Mouse (Mus musculus): ENCODE data around the gene Bbip1. TPM values are rescaled to one million over a fixed set of nuclear protein-coding genes. Genes with fewer than 3 reads are reported as not detected.

Gene Bbip1
- polyA plus RNA-seq, 1 experiment from 2014 or later = 126 TPM

DNA sequence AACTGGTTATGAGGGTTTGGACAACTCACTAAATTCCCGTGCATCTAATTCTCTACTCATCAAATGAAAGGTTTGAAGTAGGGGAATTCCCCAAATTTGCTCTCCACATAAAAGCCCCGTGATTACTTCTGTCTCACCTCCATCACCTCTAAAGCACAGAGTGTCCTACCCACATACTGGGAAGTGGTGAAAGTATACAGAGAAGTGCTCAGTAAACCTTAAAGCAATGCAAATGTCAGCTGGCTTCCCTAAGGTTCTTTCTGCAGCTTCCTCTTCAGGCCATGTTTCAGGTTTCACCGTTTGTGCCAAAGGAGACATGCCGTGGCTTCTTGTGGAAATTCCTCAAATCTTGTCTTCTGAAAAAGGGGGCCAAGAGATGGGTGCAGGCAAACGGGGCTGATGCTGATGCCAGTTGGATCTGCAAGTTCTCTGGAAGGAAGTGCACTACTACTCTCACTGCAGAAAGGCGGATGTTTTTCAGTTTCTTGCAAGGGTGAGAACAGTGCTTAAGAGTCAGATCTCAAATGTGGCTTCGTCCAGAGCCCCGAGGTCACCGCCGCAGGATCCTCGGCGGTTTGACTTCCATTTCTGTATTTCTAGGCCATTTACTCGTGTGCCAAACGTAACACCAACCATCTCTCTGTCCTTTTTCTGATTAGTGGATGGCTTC lies 44.4 kb downstream of the Bbip1 start:
- Histone ChIP-seq H3K4me2 (ENCODE audit: low read depth) (no peak overlapping the region), H3K9ac (ENCODE audit: low read length) (no peak overlapping the region), H3K9me3 (ENCODE audit: control insufficient read depth, low read length) (no peaks in the 10 kb centered on the region), H3K27me3 (ENCODE audit: control insufficient read depth, insufficient read depth, low read length) (no peaks in the 10 kb centered on the region), H3K36me3 (ENCODE audit: control insufficient read depth, insufficient read depth, low read length) (no peaks in the 10 kb centered on the region), H3K27ac (ENCODE audit: low read depth, low read length) (no peak overlapping the region), H3K4me3 (ENCODE audit: low read depth, low read length) (no peak overlapping the region), H3K4me1 (ENCODE audit: control insufficient read depth, insufficient read depth, low read length) (no peaks in the 10 kb centered on the region)
- DNase-seq (ENCODE audit: low spot score) (no peak), ATAC-seq (ENCODE audit: insufficient read depth, low FRiP score, low TSS enrichment) (no peak)
- 82% methylated on average over 14 of the region's 14 CpGs for WGBS

DNA sequence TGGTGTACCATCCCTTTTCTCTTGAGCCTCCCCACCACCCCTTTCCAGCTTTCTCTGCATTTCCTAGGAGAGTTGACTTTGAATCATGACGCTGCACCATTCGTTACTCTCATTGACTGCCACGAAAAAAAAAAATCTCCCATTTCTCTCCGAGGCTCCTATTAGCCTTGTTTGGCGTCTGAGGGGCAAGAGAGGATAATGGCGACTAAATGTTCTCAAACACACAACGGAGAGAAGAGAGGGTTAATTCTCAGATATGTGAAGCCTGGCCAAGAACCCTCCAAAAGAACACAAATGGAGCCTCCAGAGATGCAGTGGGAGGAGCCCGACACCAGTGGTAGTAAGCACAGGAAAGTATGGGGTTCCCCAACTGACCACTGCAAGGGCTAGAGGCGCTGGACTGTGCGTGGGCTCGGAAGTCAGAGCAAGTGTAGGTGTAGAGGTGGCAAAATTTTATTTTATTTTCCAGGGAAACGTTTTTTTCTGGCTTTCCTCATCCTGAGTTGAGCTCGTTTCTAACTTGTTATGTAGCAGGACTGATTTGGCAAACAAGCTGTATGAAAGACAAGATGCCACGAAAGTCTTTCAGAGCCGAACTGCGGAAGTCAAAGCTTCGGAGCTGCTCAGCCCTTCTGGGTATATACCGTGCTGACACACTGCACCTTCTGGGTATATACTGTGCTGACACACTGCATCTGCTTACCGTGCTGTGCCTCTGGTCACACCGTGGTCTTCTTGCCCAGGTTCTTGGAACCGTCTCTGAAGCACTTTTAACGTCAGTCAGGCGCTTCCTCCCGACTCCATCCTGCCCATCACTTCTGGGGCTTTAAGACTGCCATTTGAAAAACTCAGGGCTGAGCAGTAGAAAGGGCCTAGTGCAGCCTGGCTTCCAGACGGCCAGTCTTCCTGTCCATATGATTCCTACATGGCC lies 45.2 kb downstream of the Bbip1 start:
- Histone ChIP-seq H3K9ac (ENCODE audit: low read length) (no peak overlapping the region), H3K4me1 (ENCODE audit: control insufficient read depth, insufficient read depth, low read length) (no peaks in the 10 kb centered on the region), H3K9me3 (ENCODE audit: control insufficient read depth, low read length) (no peaks in the 10 kb centered on the region), H3K36me3 (ENCODE audit: control insufficient read depth, insufficient read depth, low read length) (no peaks in the 10 kb centered on the region), H3K27ac (ENCODE audit: low read depth, low read length) (no peak overlapping the region), H3K27me3 (ENCODE audit: control insufficient read depth, insufficient read depth, low read length) (no peaks in the 10 kb centered on the region), H3K4me2 (ENCODE audit: low read depth) (no peak overlapping the region), H3K4me3 (ENCODE audit: low read depth, low read length) (no peak overlapping the region)
- DNase-seq (ENCODE audit: low spot score) (no peak), ATAC-seq (ENCODE audit: insufficient read depth, low FRiP score, low TSS enrichment) (no peak)
- 85% methylated on average over 25 of the region's 25 CpGs for WGBS

DNA sequence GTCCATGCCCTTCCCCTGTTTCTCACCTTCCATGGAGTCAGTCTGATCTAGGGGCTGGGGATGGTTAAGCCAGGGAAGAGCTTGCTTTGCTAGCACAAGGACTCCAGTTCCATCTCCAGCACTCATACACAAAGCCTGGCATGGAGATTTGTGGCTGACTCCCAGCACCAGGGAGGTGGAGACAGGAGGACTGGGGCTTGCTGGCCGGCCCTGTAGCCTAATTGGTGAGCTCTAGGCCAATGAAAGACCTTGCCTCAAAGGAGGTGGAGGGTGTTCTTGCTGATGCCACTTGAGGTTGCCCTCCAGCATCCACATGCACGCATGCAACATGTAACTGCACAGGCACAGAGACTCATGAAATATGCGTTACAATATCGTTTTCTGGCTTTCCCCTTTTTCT lies 45.9 kb downstream of the Bbip1 start:
- H3K9ac ChIP-seq (ENCODE audit: low read length) = no peak overlapping the region
- no peak for ATAC-seq (ENCODE audit: insufficient read depth, low FRiP score, low TSS enrichment)
- 85% methylated on average over 4 of the region's 4 CpGs for WGBS

DNA sequence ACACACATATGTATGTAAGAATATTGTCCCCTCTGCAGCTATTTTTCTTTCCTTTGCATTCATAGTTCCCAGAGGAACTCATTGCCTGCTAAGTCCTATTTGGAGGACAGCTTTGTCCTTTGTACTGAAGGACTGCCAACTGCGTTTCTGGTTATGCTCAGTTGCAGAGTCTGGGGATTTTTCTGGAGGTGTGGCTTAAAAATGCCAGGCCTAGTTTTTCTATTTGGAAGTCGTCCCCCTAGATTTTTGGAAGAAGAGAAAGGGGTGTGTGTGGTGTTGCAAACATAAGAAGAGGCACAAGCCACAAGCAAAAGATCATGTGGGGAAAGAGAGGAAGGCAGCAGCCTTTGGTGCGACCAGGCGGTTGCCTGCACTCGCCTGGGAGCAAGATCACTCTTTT lies 46.4 kb downstream of the Bbip1 start:
- H3K27me3 ChIP-seq (ENCODE audit: control insufficient read depth, insufficient read depth, low read length) = no peaks in the 10 kb centered on the region
- H3K9ac ChIP-seq (ENCODE audit: low read length) = no peak overlapping the region
- no peak for DNase-seq (ENCODE audit: low spot score)
- no peaks in the 10 kb centered on the region for H3K9me3 ChIP-seq (ENCODE audit: control insufficient read depth, low read length)
- H3K36me3 ChIP-seq (ENCODE audit: control insufficient read depth, insufficient read depth, low read length) = no peaks in the 10 kb centered on the region
- no peak for ATAC-seq (ENCODE audit: insufficient read depth, low FRiP score, low TSS enrichment)
- H3K27ac ChIP-seq (ENCODE audit: low read depth, low read length) = no peak overlapping the region
- no peak overlapping the region for H3K4me2 ChIP-seq (ENCODE audit: low read depth)
- no peak overlapping the region for H3K4me3 ChIP-seq (ENCODE audit: low read depth, low read length)
- WGBS = 89% methylated on average over 5 of the region's 5 CpGs
- H3K4me1 ChIP-seq (ENCODE audit: control insufficient read depth, insufficient read depth, low read length) = no peaks in the 10 kb centered on the region

More for the DNA sequence above, 45.9 kb downstream of the Bbip1 start:
- Histone ChIP-seq H3K9me3 (ENCODE audit: control insufficient read depth, low read length) (no peaks in the 10 kb centered on the region), H3K27me3 (ENCODE audit: control insufficient read depth, insufficient read depth, low read length) (no peaks in the 10 kb centered on the region), H3K36me3 (ENCODE audit: control insufficient read depth, insufficient read depth, low read length) (no peaks in the 10 kb centered on the region), H3K4me3 (ENCODE audit: low read depth, low read length) (no peak overlapping the region), H3K27ac (ENCODE audit: low read depth, low read length) (no peak overlapping the region), H3K4me1 (ENCODE audit: control insufficient read depth, insufficient read depth, low read length) (no peaks in the 10 kb centered on the region), H3K4me2 (ENCODE audit: low read depth) (no peak overlapping the region)
- DNase-seq (ENCODE audit: low spot score) = no peak

DNA sequence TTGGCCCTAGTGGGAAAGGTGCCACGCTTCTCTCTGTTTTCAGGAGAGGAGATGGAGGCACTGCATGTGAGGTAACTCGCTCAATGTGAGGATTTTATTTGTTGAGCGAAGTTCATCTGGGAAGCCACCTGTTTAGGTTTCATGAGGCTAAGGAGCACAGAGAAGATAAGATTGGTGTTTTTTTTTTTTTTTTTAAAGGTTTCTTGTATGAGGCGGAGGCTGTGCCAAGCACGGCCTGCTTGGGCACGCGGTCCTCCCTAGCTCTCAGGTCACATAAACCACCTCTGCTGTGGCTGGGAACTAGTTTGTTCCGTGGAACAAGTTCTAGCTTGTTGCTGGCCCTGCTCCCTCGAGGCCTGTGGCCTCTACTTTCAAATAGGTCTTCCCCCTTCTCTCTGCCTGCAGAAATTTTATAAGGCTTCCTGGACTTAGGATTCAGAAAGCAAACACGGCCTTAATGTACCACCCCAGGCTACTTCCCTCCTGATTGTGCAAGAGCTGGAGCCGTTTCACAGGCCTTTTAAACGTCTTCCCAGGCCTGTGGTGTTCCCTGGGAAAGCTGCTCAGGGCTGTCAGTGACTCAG lies 49.8 kb downstream of the Bbip1 start:
- Histone ChIP-seq H3K9ac (ENCODE audit: low read length) (no peak overlapping the region), H3K27me3 (ENCODE audit: control insufficient read depth, insufficient read depth, low read length) (no peaks in the 10 kb centered on the region), H3K36me3 (ENCODE audit: control insufficient read depth, insufficient read depth, low read length) (no peaks in the 10 kb centered on the region), H3K27ac (ENCODE audit: low read depth, low read length) (no peak overlapping the region), H3K4me1 (ENCODE audit: control insufficient read depth, insufficient read depth, low read length) (no peaks in the 10 kb centered on the region), H3K4me3 (ENCODE audit: low read depth, low read length) (no peak overlapping the region), H3K9me3 (ENCODE audit: control insufficient read depth, low read length) (no peaks in the 10 kb centered on the region), H3K4me2 (ENCODE audit: low read depth) (no peak overlapping the region)
- DNase-seq (ENCODE audit: low spot score) = no peak
- ATAC-seq (ENCODE audit: insufficient read depth, low FRiP score, low TSS enrichment) = no peak
- WGBS = 71% methylated on average over 12 of the region's 12 CpGs

DNA sequence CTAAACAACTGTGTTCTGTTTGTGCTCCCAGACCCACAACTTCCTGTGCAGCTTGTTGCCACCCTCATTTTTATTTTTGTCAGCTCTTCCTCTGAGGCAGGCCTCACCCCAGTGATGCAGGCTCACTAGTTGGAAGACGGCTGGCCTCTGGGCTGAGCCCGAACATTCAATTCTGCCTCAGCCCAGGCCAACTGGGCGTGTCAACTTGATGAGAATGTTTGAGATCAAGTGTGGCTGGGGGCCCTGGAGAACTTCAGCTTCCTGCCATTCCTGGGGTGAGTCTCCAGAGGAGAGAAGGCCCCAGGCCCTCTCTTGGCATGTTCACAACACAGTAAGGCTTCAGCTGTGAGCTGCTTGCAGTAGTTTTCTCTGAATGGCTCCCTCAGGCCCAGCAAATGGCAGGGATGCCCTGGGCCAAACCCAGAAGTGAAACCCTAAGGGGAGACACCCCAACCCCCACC lies 50.7 kb downstream of the Bbip1 start:
- Histone ChIP-seq H3K4me2 (ENCODE audit: low read depth) (no peak overlapping the region), H3K4me3 (ENCODE audit: low read depth, low read length) (no peak overlapping the region), H3K27ac (ENCODE audit: low read depth, low read length) (no peak overlapping the region), H3K36me3 (ENCODE audit: control insufficient read depth, insufficient read depth, low read length) (no peaks in the 10 kb centered on the region), H3K9ac (ENCODE audit: low read length) (no peak overlapping the region), H3K4me1 (ENCODE audit: control insufficient read depth, insufficient read depth, low read length) (no peaks in the 10 kb centered on the region), H3K27me3 (ENCODE audit: control insufficient read depth, insufficient read depth, low read length) (no peaks in the 10 kb centered on the region), H3K9me3 (ENCODE audit: control insufficient read depth, low read length) (no peaks in the 10 kb centered on the region)
- DNase-seq (ENCODE audit: low spot score) (no peak), ATAC-seq (ENCODE audit: insufficient read depth, low FRiP score, low TSS enrichment) (no peak)
- WGBS = 84% methylated on average over 3 of the region's 3 CpGs

DNA sequence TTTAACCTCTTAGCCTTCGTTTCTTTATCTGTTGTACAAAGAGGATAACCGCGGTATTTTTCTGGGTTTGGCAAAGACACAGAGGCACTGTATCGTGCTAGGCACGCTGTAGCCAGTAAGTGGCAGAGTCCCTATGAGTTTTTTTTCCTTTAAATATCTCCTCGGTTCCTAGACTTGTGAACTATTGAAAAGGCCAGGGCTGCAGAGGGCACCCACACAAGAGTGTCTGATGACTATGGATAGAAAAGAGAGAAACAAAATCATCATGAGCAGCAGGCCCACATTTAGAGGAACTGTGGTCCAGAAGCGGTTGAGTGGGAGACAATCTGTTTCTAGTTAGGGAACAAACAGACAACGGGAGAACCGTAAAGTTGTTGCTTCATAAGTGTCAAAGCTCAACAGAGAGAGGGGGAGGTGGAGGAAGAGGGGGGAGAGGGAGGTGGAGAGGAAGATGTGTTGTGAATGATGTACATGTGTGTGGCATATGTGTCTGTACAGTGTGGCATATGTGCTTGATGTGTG lies 51.5 kb downstream of the Bbip1 start:
- Histone ChIP-seq H3K27ac (ENCODE audit: low read depth, low read length) (no peak overlapping the region), H3K4me1 (ENCODE audit: control insufficient read depth, insufficient read depth, low read length) (no peaks in the 10 kb centered on the region), H3K9ac (ENCODE audit: low read length) (no peak overlapping the region), H3K9me3 (ENCODE audit: control insufficient read depth, low read length) (no peaks in the 10 kb centered on the region), H3K36me3 (ENCODE audit: control insufficient read depth, insufficient read depth, low read length) (no peaks in the 10 kb centered on the region), H3K4me3 (ENCODE audit: low read depth, low read length) (no peak overlapping the region), H3K4me2 (ENCODE audit: low read depth) (no peak overlapping the region), H3K27me3 (ENCODE audit: control insufficient read depth, insufficient read depth, low read length) (no peaks in the 10 kb centered on the region)
- DNase-seq (ENCODE audit: low spot score) (no peak), ATAC-seq (ENCODE audit: insufficient read depth, low FRiP score, low TSS enrichment) (no peak)
- WGBS = 72% methylated on average over 9 of the region's 9 CpGs

DNA sequence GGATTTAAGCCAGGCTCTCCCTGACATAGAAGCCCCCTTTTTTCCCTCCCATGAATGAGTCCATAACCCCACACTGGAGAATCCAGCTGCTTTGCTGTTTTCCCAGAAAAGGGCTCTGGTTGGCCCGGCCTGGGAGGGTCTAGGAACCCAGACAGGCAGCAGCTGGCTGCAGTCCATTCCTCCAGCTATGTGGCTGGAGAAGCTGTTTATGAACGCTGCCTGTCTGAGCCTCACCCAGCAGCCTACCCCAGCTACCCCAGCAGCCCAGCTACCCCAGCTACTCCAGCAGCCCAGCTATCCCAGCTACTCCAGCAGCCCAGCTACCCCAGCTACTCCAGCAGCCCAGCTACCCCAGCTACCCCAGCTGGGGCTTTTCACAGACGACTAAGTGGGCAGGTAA lies 52.4 kb downstream of the Bbip1 start, which contains the start of gene Pdcd4:
Pdcd4 (plus strand) TSS at position 171 of the 400 bp plus-strand sequence.
- H3K36me3 ChIP-seq (ENCODE audit: control insufficient read depth, insufficient read depth, low read length) = no peaks in the 10 kb centered on the region
- H3K9ac ChIP-seq (ENCODE audit: low read length) = no peak within 1 kb of the TSS
- H3K4me2 ChIP-seq (ENCODE audit: low read depth) = no peak within 1 kb of the TSS
- ATAC-seq (ENCODE audit: insufficient read depth, low FRiP score, low TSS enrichment) (no peak), DNase-seq (ENCODE audit: low spot score) (no peak)
- no peak within 1 kb of the TSS for H3K27ac ChIP-seq (ENCODE audit: low read depth, low read length)
- no peaks in the 10 kb centered on the region for H3K27me3 ChIP-seq (ENCODE audit: control insufficient read depth, insufficient read depth, low read length)
- no peak within 1 kb of the TSS for H3K4me3 ChIP-seq (ENCODE audit: low read depth, low read length)
- H3K9me3 ChIP-seq (ENCODE audit: control insufficient read depth, low read length) = no peaks in the 10 kb centered on the region
- H3K4me1 ChIP-seq (ENCODE audit: control insufficient read depth, insufficient read depth, low read length) = no peaks in the 10 kb centered on the region
- 59% methylated on average over 3 of the region's 3 CpGs for WGBS
